Mouse (Mus musculus) stomach, embryonic 16.5 days (tissue): ENCODE measurements at regions not wholly inside any gene's neighbourhood (a gene's known extent, or its start where the extent isn't known, plus 50 kb on each side); places are given as distances from the start of the nearest gene placed in this dataset.
"Not testable (repeated sequence)": the region's sequence is repeated elsewhere in the genome, so short reads cannot be mapped to it uniquely, and the experiment has no call there.

Experiments used
- ATAC-seq: fragments of 200-750 bp; cut with Nextera tagmentation; 2 replicates; pipeline ENCODE4 v1.8.0; 2017; ENCODE audit warnings: moderate number of reproducible peaks, moderate TSS enrichment; ENCODE audit not compliant: insufficient read depth, low FRiP score
- H3K27ac ChIP-seq: fragments of 300-500 bp; sonication (generic); 2 replicates; pipeline ENCODE4 v1.5.1; 2014; ENCODE audit warnings: low read length
- H3K27me3 ChIP-seq: fragments of 300-500 bp; sonication (generic); 2 replicates; pipeline ENCODE4 v1.6.1; 2014; ENCODE audit warnings: low read length, control low read depth, mixed read lengths; ENCODE audit not compliant: control insufficient read depth, insufficient read depth
- H3K36me3 ChIP-seq: fragments of 300-500 bp; sonication (generic); 2 replicates; pipeline ENCODE4 v1.6.1; 2014; ENCODE audit warnings: low read length; ENCODE audit not compliant: control insufficient read depth, insufficient read depth
- H3K4me1 ChIP-seq: fragments of 300-500 bp; sonication (generic); 2 replicates; pipeline ENCODE4 v1.6.1; 2014; ENCODE audit warnings: low read length, control low read depth, mixed read lengths; ENCODE audit not compliant: control insufficient read depth, insufficient read depth
- H3K4me2 ChIP-seq: fragments of 300-500 bp; sonication (generic); 2 replicates; pipeline ENCODE4 v1.6.1; 2014; ENCODE audit warnings: low read depth, low read length, mixed read lengths
- H3K4me3 ChIP-seq: fragments of 300-500 bp; sonication (generic); replicated peaks from 2 replicates; pipeline ENCODE4 v1.5.1; 2014; ENCODE audit warnings: mild to moderate bottlenecking, low read length
- H3K9ac ChIP-seq: fragments of 300-500 bp; sonication (generic); 2 replicates; pipeline ENCODE4 v1.6.1; 2014; ENCODE audit warnings: low read length
- H3K9me3 ChIP-seq: fragments of 300-500 bp; sonication (generic); replicated peaks from 2 replicates; pipeline ENCODE4 v1.6.1; 2016; ENCODE audit warnings: low read length, control low read depth; ENCODE audit not compliant: control insufficient read depth
- WGBS: fragments of 180-500 bp; shearing (Covaris S2); extraction: QIAGEN DNeasy Blood & Tissue Kit; methylation state at CpG from one replicate; pipeline ENCODE4 v1.1.7; 2014; 5-methylcytosine and 5-hydroxymethylcytosine counted together

DNA sequence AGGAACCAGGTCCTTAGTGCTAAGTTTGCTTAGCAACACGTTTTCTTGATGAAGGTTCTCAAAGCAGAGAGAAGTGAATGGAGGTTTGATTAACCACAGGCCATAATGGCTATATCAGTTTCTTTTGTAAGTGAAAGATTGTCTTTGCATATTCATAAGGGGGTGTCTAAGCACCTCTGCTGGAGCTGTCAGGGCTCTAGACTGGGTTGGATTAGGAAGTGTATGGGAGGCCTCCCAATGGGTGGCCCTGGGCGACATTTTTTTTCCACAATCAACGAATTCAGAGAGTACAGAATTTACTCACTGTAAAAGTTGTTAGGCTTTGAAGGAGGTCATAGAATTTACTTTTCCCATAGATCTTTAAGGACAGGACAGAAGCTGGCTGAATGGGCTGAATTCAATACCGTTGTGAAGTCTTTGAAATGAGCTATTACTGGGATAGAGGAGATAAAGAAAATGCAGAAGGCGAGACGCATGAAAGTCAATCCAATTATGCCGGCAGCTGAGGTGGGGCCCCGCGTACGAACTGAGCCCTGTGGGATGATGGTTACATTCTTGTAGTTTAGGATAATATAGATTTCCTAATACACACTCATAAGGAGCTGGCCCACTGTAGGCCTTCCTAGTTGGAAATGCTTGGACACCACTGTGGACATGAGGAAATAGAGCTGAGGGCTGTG lies 268.4 kb upstream of the Ubash3b start:
- no peak for ATAC-seq
- 74% methylated on average over 10 of the region's 10 CpGs for WGBS

DNA sequence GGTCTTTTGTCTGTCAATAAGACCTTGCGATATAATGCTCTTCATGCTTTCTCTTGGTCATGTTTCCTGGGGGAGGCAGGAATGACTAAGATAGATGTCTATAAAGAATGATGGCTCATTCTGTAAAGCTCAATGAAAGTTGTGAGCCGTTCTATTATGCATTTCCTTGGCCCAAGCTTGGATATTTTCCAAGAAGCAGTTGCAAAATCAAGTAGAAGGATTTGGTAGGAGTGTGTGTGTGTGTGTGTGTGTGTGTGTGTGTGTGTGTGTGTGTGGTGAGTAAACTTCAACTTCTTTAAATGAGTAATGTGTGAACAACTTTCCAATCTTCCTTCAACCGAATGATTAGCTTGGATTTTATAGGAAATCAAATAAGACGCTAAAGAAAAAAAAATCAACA lies 267.7 kb upstream of the Ubash3b start:
- H3K27me3 ChIP-seq = no peaks in the 10 kb centered on the region
- no peak for ATAC-seq
- no peak overlapping the region for H3K4me3 ChIP-seq
- H3K36me3 ChIP-seq = no peaks in the 10 kb centered on the region
- H3K9ac ChIP-seq = no peak overlapping the region
- no peak overlapping the region for H3K4me2 ChIP-seq
- H3K9me3 ChIP-seq = no peaks in the 10 kb centered on the region
- H3K27ac ChIP-seq = no peak overlapping the region
- WGBS = 74% methylated on average over 4 of the region's 4 CpGs
- no peaks in the 10 kb centered on the region for H3K4me1 ChIP-seq

More for the DNA sequence above, 268.4 kb upstream of the Ubash3b start:
- Histone ChIP-seq H3K9ac (no peak overlapping the region), H3K4me3 (no peak overlapping the region), H3K27me3 (no peaks in the 10 kb centered on the region), H3K4me2 (no peak overlapping the region), H3K9me3 (no peaks in the 10 kb centered on the region), H3K4me1 (no peaks in the 10 kb centered on the region), H3K36me3 (no peaks in the 10 kb centered on the region), H3K27ac (no peak overlapping the region)

DNA sequence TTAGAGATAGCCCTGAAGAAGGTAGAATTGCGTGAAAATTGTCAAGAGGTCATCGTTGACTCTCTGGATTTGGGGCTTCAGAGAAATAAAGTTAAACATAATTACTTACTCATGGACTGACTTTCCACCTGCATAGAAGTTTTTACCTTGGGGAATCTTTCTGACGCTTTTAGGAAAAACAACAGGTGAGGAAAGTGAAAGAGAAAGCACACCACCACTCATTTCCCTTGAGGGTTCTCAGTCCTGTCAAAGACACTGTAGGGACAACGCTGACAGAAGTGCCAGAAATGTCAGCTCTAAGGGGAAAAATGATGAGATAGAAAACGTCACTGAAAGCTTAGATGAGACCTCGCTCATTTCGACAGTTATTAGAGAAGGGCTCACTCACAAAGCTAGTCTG lies 265.2 kb upstream of the Ubash3b start:
- no peaks in the 10 kb centered on the region for H3K27me3 ChIP-seq
- H3K4me1 ChIP-seq = no peaks in the 10 kb centered on the region
- no peak overlapping the region for H3K4me2 ChIP-seq
- no peak overlapping the region for H3K9ac ChIP-seq
- H3K4me3 ChIP-seq = no peak overlapping the region
- no peak overlapping the region for H3K27ac ChIP-seq
- ATAC-seq = no peak
- H3K36me3 ChIP-seq = no peaks in the 10 kb centered on the region
- no peaks in the 10 kb centered on the region for H3K9me3 ChIP-seq
- WGBS = 85% methylated on average over 7 of the region's 7 CpGs

DNA sequence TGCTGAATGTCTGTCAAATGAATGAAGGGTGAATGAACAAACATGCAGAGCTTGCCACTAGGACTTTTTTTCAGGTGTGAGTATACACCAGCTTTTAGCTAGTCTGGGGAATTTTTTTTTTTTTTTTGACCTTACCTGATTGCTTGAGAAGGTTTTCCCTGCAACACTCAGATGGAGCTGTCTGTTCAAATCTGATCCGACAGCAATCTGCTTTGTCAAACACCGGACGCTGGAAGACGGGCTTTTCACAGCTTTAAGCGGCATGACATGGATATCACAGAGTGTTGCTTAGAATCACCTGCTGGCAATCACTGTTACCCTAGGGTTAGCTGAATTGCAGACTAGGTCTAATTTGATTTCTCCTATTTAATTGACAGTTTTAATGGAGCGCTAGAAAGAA lies 263.7 kb upstream of the Ubash3b start:
- no peaks in the 10 kb centered on the region for H3K36me3 ChIP-seq
- H3K27ac ChIP-seq = no peak overlapping the region
- ATAC-seq = no peak
- H3K9ac ChIP-seq = no peak overlapping the region
- H3K4me2 ChIP-seq = no peak overlapping the region
- no peaks in the 10 kb centered on the region for H3K27me3 ChIP-seq
- WGBS = 79% methylated on average over 6 of the region's 6 CpGs
- no peaks in the 10 kb centered on the region for H3K4me1 ChIP-seq
- no peaks in the 10 kb centered on the region for H3K9me3 ChIP-seq
- no peak overlapping the region for H3K4me3 ChIP-seq

DNA sequence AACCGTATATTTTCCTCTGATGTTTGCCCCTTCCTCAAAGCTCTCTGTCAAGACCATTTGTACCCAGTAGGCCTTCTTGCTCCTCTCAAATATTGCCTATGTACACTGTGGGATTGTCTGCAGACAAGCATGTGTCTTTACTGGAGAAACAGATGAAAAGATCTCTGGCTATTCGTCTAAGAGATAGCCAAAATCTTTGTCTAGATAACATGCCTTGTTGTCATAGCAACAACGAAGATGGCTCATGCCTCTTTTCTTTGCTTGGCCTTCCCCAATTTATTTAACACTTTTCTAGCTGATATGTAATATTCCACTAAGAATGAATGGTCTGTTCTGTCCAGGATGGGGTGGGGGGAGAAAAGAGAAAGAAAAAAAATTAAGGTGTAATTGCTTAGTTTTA lies 252.3 kb upstream of the Ubash3b start:
- no peak overlapping the region for H3K4me3 ChIP-seq
- WGBS = 63% methylated on average over 3 of the region's 3 CpGs
- ATAC-seq = no peak
- no peaks in the 10 kb centered on the region for H3K27me3 ChIP-seq
- H3K36me3 ChIP-seq = no peaks in the 10 kb centered on the region
- no peak overlapping the region for H3K4me2 ChIP-seq
- H3K4me1 ChIP-seq = no peaks in the 10 kb centered on the region
- no peak overlapping the region for H3K27ac ChIP-seq
- H3K9me3 ChIP-seq = no peaks in the 10 kb centered on the region
- H3K9ac ChIP-seq = no peak overlapping the region

DNA sequence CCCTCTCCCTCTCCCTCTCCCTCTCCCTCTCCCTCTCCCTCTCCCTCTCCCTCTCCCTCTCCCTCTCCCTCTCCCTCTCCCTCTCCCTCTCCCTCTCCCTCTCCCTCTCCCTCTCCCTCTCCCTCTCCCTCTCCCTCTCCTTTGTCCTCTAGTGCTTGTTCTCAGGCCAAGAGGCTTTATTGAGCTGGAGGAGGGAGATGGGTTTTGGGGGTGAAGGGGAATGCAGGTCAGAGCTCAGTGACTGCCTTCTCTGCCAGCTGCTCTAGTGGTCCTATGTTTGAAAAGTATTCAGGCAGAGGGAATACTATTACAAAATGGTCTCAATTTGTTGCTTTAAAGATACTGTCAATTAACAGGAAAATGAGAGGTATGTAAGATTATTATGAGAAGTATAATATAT lies 251.6 kb upstream of the Ubash3b start:
- H3K27me3 ChIP-seq, H3K27ac ChIP-seq, H3K9me3 ChIP-seq, H3K9ac ChIP-seq, H3K36me3 ChIP-seq, H3K4me1 ChIP-seq, H3K4me3 ChIP-seq, ATAC-seq, H3K4me2 ChIP-seq: not testable (repeated sequence)

DNA sequence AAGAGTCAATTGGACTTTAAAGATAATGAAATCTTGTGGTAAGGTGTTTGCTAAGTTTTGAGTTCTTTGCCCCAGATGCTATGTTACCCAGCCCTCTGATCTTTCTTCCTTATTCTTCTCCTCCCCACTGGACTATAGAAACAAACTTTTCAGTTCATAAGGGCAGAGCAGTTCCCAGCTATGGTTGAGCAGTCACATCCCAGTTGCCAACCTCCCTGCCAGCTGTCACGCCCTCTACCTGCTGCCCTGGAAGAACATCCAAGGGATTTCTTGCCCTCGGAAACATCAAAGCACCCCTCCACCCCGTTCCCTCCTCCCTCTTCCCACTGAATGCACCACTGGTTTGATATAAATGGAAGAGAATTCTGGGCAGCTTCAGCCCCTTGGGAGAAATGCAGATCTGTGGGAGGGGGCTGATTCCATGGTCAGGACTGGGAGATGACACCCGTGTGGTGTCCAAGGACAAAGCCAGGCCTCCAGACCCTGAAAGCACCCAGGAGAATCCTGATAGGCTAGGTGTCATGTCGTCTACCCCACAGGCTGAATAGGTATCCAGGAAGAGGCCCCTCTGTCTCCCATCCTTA lies 250.8 kb upstream of the Ubash3b start:
- no peak for ATAC-seq
- no peak overlapping the region for H3K9ac ChIP-seq
- H3K4me1 ChIP-seq = no peaks in the 10 kb centered on the region
- 57% methylated on average over 5 of the region's 5 CpGs for WGBS
- no peaks in the 10 kb centered on the region for H3K36me3 ChIP-seq
- no peaks in the 10 kb centered on the region for H3K9me3 ChIP-seq
- no peak overlapping the region for H3K4me3 ChIP-seq
- H3K4me2 ChIP-seq = no peak overlapping the region
- H3K27me3 ChIP-seq = no peaks in the 10 kb centered on the region
- no peak overlapping the region for H3K27ac ChIP-seq

DNA sequence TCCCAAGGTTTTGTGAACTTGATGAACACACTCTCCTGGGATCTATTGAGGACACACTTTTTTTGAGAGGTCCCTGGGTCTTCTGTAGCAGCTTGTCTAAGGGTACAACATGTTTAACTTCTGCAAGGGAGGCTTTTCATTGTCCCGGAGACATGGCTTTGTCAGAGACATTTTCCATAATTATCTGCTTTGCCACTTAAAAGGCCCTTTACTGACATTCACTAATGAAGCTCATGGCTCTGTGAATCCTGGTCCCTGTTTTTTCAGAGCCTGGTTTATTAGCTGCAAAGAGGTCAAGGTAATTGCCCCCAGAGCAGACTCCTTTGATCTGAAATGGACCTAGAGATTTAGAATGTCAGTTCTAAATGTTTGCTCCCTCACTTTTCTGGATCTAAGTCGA lies 246.8 kb upstream of the Ubash3b start:
- WGBS = 43% methylated on average over 2 of the region's 2 CpGs

DNA sequence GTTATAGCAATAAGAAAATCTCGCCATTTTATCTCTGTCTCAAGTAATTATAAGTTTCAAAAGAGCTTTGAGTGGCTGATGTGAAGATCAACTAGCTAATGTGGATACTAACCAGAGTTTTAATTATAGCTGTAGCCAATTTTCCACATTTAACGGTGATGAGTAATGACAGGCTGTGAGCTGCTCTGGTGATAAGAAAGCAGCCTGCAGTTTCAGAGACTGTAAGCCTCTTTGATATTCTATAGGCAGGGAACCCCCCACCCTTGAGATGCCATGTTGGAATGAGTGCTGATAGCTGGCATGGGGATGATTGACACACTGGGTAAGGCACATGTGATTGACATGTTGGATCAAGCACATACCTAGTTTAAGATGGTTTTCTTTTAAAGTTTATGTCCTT lies 245.6 kb upstream of the Ubash3b start:
- Histone ChIP-seq H3K27ac (no peak overlapping the region), H3K27me3 (no peaks in the 10 kb centered on the region), H3K4me3 (no peak overlapping the region), H3K4me2 (no peak overlapping the region), H3K4me1 (no peaks in the 10 kb centered on the region), H3K9me3 (no peaks in the 10 kb centered on the region), H3K9ac (no peak overlapping the region), H3K36me3 (no peaks in the 10 kb centered on the region)
- 70% methylated on average over 2 of the region's 2 CpGs for WGBS
- no peak for ATAC-seq

More for the DNA sequence above, 246.8 kb upstream of the Ubash3b start:
- Histone ChIP-seq H3K27me3 (no peaks in the 10 kb centered on the region), H3K27ac (no peak overlapping the region), H3K36me3 (no peaks in the 10 kb centered on the region), H3K9me3 (no peaks in the 10 kb centered on the region), H3K4me3 (no peak overlapping the region), H3K4me2 (no peak overlapping the region), H3K9ac (no peak overlapping the region), H3K4me1 (no peaks in the 10 kb centered on the region)
- no peak for ATAC-seq
